Mouse (Mus musculus): ENCODE data around the gene Ubtd2.

Ubtd2 gene

GRCm38 (mm10) chr11:32548240-32548639, 93.1 kb downstream of the Ubtd2 start:
- peak; percentile 76 for DNase-seq

- DNase-seq, result no peak
These were observed 94.1 kb downstream of the Ubtd2 start for GRCm38 (mm10) chr11:32549236-32549635.

- no peak for DNase-seq
These were observed 94.9 kb downstream of the Ubtd2 start for GRCm38 (mm10) chr11:32550102-32550501.

- no peak for DNase-seq
These were observed 95.9 kb downstream of the Ubtd2 start for GRCm38 (mm10) chr11:32551056-32551455.

- no peak for DNase-seq
These were observed 96.6 kb downstream of the Ubtd2 start for GRCm38 (mm10) chr11:32551579-32552297.

- DNase-seq, result no peak
These were observed 97.4 kb downstream of the Ubtd2 start for GRCm38 (mm10) chr11:32552401-32553090.

- DNase-seq, result no peak
These were observed 98.4 kb downstream of the Ubtd2 start for GRCm38 (mm10) chr11:32553311-32554140.

- no peak for DNase-seq
These were observed 99.2 kb downstream of the Ubtd2 start for GRCm38 (mm10) chr11:32554141-32555091.

- DNase-seq, result no peak
These were observed 100.0 kb downstream of the Ubtd2 start for GRCm38 (mm10) chr11:32555103-32555689.

- no peak for DNase-seq
These were observed 101.3 kb downstream of the Ubtd2 start for GRCm38 (mm10) chr11:32556333-32556990.

GRCm38 (mm10) chr11:32558026-32558425, 102.9 kb downstream of the Ubtd2 start:
- DNase-seq, result no peak

- no peak for DNase-seq
These were observed 103.5 kb downstream of the Ubtd2 start for GRCm38 (mm10) chr11:32558677-32559076.

- no peak for DNase-seq
These were observed 105.0 kb downstream of the Ubtd2 start for GRCm38 (mm10) chr11:32560015-32560770.

- no peak for DNase-seq
These were observed 106.5 kb downstream of the Ubtd2 start for GRCm38 (mm10) chr11:32561465-32562355.

- no peak for DNase-seq
These were observed 107.5 kb downstream of the Ubtd2 start for GRCm38 (mm10) chr11:32562706-32563105.

GRCm38 (mm10) chr11:32563660-32564059, 108.5 kb downstream of the Ubtd2 start:
- no peak for DNase-seq

GRCm38 (mm10) chr11:32564629-32565028, 109.5 kb downstream of the Ubtd2 start:
- no peak for DNase-seq

GRCm38 (mm10) chr11:32565088-32565487, 109.9 kb downstream of the Ubtd2 start:
- DNase-seq, result no peak

- DNase-seq, result no peak
These were observed 111.0 kb downstream of the Ubtd2 start for GRCm38 (mm10) chr11:32566184-32566583.

Data from lung, postnatal 14 days (tissue).